Mouse (Mus musculus) small intestine, adult 10 weeks (tissue): ENCODE data around the gene Tm6sf1. TPM values are rescaled to one million over a fixed set of nuclear protein-coding genes. Genes with fewer than 3 reads are reported as not detected.

Experiments used
- polyA plus RNA-seq: library from polyadenylated mRNA; stranded (reverse); fragments of 350-450 nt; fragmentation: Illumina TruSeq; extraction: RNeasy Lipid Tissue Mini Kit (QIAGEN cat#74804); gene quantifications from one replicate; pipeline ENCODE4 v1.2.3, GENCODE M21; 2014; ENCODE audit warnings: low replicate concordance

Tm6sf1 gene
- 27.4 TPM for polyA plus RNA-seq

DNA sequence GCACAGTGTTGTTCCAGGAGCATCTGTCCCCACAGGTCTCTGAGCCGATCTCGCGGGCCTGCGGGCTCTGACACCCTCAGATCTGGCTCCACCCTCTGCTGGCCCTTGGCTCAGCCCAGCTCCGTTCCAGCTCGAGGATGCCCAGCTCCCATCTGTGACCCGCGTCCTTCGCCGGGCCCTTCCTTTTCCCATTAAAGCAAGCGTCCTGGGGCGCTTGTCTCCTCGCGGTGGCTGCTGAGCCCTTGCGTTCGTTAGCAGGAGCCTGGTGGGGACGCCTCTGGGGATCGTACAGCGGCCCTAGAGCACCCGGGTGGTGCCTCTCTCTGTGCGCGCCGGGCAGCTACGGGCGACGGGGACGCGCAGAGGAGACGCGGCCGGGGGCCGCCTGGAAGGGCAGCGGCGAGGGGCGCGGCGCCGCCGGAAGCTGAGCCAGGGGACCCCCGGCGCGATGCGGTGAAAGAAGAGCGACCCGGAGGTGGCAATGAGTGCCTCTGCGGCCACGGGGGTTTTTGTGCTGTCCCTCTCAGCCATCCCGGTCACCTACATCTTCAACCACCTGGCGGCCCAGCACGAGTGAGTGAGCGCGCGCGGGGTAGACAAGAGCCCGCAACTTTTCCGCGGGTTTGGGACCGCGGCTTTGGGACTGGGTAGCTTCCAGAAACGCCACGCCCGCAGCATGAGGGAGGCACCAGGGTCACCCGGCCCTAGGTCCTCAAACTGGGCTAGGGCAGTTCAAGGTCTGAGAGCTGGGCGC lies at the start of gene Tm6sf1:
Tm6sf1 (plus strand) TSS at position 34 of the 754 bp plus-strand sequence.

DNA sequence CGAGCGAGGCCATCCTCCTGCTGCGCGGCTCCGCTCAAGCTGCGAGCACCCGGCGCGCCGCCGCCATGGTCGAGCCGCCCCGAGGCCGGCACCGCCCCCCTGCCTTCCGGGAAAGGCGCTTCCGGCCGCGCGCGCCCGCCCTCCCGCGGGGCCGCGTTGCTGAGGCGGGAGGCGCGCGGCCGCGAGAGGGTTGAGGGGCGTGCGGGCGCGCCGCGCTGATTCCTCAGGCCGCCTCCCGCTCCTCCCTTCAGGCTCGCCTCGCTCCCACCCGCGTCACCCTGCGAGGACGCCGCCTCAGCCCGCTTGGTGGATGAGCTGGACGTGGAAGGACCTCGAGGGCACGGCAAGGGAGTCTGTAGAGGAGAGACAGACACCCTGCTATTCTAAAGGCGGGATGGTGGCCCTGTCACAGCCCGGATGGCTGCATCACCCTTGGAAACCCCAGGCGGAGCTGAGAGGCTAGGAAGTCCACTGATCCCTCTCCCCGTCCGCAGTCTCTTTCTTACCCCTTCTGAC lies 29.4 kb upstream of the Tm6sf1 start, which contains the start of gene Btbd1:
Btbd1 (minus strand) TSS at position 53 of the 516 bp plus-strand sequence.

GRCm38 (mm10) chr7:81855694-81856093 lies 3.1 kb upstream of the Tm6sf1 start, which contains the start of gene Gm10160:
TSS of gene Gm10160 (minus strand) at chr7:81855794.

Other genes starting within 250 kb of the Tm6sf1 start
- gene Homer2, start 151.5 kb upstream of the Tm6sf1 start, polyA plus RNA-seq: 14.9 TPM
- gene Ramac, start 96.1 kb upstream of the Tm6sf1 start, polyA plus RNA-seq: 190 TPM
- 6.1 TPM for gene 3110040N11Rik, start 69.5 kb upstream of the Tm6sf1 start, polyA plus RNA-seq
- 212 TPM for gene Btbd1, start 29.6 kb upstream of the Tm6sf1 start, polyA plus RNA-seq
- not detected for gene Gm10160, start 3.2 kb upstream of the Tm6sf1 start, polyA plus RNA-seq
- gene Hdgfl3, start 75.5 kb downstream of the Tm6sf1 start, polyA plus RNA-seq: 11.5 TPM
- 0.19 TPM for gene Bnc1, start 133.3 kb downstream of the Tm6sf1 start, polyA plus RNA-seq